22 mouse cellular contexts compared by ENCODE assay signal in the genomic region with DNA sequence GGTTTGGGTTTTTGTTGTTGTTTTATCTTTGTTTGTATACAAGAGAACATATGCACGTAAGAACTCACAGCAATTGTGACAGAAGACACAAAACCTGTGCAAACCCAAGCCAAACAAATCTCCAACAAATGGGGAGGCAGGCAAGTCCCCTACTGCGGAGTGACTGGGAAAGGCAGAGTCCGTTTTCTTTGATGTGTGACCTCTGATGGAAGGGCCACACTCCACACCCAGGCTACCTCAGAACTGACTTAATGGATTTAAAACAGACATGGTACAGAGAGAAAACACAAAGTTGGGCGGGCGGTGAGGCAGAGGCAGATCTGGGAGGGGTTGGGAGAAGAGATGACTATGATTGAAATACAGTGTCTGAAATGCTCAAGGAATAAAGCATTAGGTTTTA.
DNase-seq lines count a peak whose midpoint lies in the region; ATAC-seq and TF ChIP-seq lines count a peak whose summit lies in the region.
"Had no signal": no experiment of that assay in that cellular context is flagged by ENCODE, and none has a peak within 500 bp of the region (broad histone marks: within the 10 kb centered on the region; RNA-seq: fewer than 3 reads in every experiment).

No protein-coding gene starts in this region.

- H3K4me1 ChIP-seq in neural tube, embryonic 15.5 days, result peaks cover 12% of the 10 kb centered on the region; the same call in 1 of the 2 replicates

- DNase-seq in gastrocnemius, adult 2 months, result no peak
- DNase-seq in gastrocnemius, postnatal 4 days (ENCODE audit: low spot score in 2 of 2), result no peak
- peak; percentile 23 for DNase-seq in neural tube, embryonic 10.5 days (ENCODE audit: extremely low spot score, low spot score)
- DNase-seq in embryo, embryonic 11 days, result peak; percentile 20
- no peak for DNase-seq in adrenal gland, adult 8-10 months
- no peak for DNase-seq in thymus, postnatal 14 days
- DNase-seq: adrenal gland, postnatal 10 days; cerebellum, adult 11 months; cerebellum, adult 8-10 months; cerebellum, postnatal 25 days; forebrain, postnatal 0 days; gastrocnemius, postnatal 25 days; heart, adult 18-20 months had no signal

- H3K4me2 ChIP-seq in neural tube, embryonic 15.5 days, result no peak overlapping the region
- H3K4me2 ChIP-seq: forebrain, embryonic 13.5 days; heart, embryonic 11.5 days; heart, embryonic 15.5 days; hindbrain, embryonic 12.5 days had no signal

- peak overlapping the region; percentile 29 for H3K4me3 ChIP-seq in gastrocnemius, adult 2 months
- H3K4me3 ChIP-seq in neural tube, embryonic 15.5 days (replicated peaks), result no peak overlapping the region
- H3K4me3 ChIP-seq: forebrain, embryonic 13.5 days; heart, embryonic 15.5 days; hindbrain, embryonic 12.5 days had no signal

- H3K36me3 ChIP-seq in neural tube, embryonic 15.5 days, result no peaks in the 10 kb centered on the region
- H3K36me3 ChIP-seq: heart, embryonic 15.5 days; hindbrain, embryonic 12.5 days had no signal

- intact Hi-C loops in gastrocnemius, adult 2 months (cut with DNase I), result no loop called here

- H3K27me3 ChIP-seq in neural tube, embryonic 15.5 days (replicated peaks), result no peaks in the 10 kb centered on the region
- H3K27me3 ChIP-seq: forebrain, embryonic 13.5 days; heart, embryonic 15.5 days; hindbrain, embryonic 12.5 days; Patski had no signal

- H3K27ac ChIP-seq in gastrocnemius, adult 2 months, result no peak overlapping the region
- H3K27ac ChIP-seq in neural tube, embryonic 15.5 days (replicated peaks), result no peak overlapping the region
- H3K27ac ChIP-seq: forebrain, embryonic 13.5 days; heart, embryonic 15.5 days; hindbrain, embryonic 12.5 days had no signal

- no peaks in the 10 kb centered on the region for H3K9me3 ChIP-seq in neural tube, embryonic 15.5 days (replicated peaks)
- H3K9me3 ChIP-seq: forebrain, embryonic 13.5 days; heart, embryonic 15.5 days; hindbrain, embryonic 12.5 days had no signal

- ATAC-seq in neural tube, embryonic 15.5 days (ENCODE audit: low FRiP score), result no peak
- ATAC-seq: forebrain, embryonic 13.5 days; forebrain, postnatal 0 days; hindbrain, embryonic 16.5 days; inflammation-experienced regulatory T-cells, adult 6 months; intestine, postnatal 0 days; Patski had no signal

- no peak overlapping the region for H3K9ac ChIP-seq in neural tube, embryonic 15.5 days (replicated peaks)
- H3K9ac ChIP-seq: forebrain, embryonic 13.5 days; forebrain, postnatal 0 days; heart, embryonic 15.5 days; hindbrain, embryonic 12.5 days had no signal

- TF ChIP-seq CTCF in gastrocnemius, adult 2 months (IDR thresholded peaks at IDR 0.05), result no peak

- 31% methylated on average over 5 of the region's 5 CpGs for WGBS in neural tube, embryonic 15.5 days

Comparison
In these comparisons a context has a peak if more than half of its experiments do, and no peak if none do; other contexts are left out.
1. DNase-seq: peak in neural tube, embryonic 10.5 days (single experiment) and embryo, embryonic 11 days (single experiment); none in gastrocnemius, adult 2 months (single experiment), gastrocnemius, postnatal 4 days (0 of 2), adrenal gland, adult 8-10 months (single experiment) and thymus, postnatal 14 days (single experiment).